Mouse (Mus musculus) CD8-positive naive resting alpha-beta T cell, adult 2 months (primary cell): ENCODE data around the gene Gm21833.
"Not testable (repeated sequence)": the region's sequence is repeated elsewhere in the genome, so short reads cannot be mapped to it uniquely, and the experiment has no call there.

Source experiments
- DNase-seq, 2 experiments: peaks; one replicate each; pipeline ENCODE4 v3.0.0; 2022; ENCODE audit warnings: low read depth in 2 of 2, low spot score in 2 of 2

The Gm21833 gene

GRCm38 (mm10) chr16:82828082-82828481 is at the start of gene Gm21833:
Gm21833 (plus strand) TSS chr16:82828382.
- not testable (repeated sequence) for DNase-seq

GRCm38 (mm10) chr16:82789521-82789920 is 38.7 kb upstream of the Gm21833 start:
- no peak for DNase-seq

GRCm38 (mm10) chr16:82796489-82796888 is 31.7 kb upstream of the Gm21833 start:
- no peak for DNase-seq

DNA sequence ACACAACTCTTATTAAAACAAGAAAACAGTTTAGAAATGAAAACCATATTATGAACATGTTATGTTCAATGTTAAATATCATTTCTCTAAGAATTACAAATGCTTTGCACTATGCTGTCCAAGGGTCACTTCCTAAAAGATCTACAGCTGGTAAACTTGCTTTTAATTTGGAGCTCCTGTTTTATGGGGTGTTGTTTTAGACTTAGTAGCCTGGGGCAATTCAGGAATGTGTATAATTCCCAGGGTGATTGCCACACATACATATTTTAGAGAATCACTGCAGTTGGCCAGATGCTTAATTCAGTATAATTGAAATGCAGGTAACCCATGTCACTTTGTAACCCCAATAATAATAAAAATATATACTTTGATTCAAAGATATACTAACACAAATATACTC is 12.9 kb upstream of the Gm21833 start:
- DNase-seq, result no peak

DNA sequence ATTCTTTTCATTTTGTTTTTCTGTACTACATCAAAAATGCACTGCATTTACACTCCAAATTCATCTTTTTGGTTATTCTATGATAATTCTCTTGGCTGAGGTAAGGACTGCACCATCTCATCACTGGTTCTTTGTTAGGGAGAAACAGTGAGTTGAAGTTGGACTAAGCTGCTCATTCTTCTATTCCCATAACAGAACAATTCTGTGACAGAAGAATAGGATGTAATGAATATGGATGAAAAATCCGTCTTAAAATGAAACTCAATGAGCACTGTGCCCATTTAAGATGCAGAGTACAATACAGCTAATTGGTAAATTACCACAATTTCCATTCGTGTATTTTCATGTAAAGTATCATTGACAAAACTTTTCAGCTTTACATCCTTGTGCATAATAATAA is 11.6 kb upstream of the Gm21833 start:
- no peak for DNase-seq

DNA sequence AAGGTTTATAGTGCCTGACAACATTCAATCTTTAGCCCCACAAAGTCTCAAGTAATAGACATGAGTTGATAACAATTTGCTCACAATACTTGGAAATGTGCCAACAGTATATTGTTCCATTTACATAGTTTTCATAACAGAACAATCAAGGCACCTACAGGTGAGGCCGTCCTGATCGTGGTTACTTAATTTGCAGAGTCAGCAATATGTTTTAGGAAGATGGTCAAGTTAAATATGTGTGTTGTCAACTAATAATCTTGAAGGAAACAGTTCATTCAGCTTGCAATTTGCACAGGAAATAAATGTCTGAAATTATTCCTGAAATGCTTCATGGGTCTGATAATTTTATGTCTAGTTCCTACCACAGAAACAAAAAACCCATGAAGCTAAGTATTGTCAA is 27.6 kb downstream of the Gm21833 start:
- DNase-seq, result no peak

DNA sequence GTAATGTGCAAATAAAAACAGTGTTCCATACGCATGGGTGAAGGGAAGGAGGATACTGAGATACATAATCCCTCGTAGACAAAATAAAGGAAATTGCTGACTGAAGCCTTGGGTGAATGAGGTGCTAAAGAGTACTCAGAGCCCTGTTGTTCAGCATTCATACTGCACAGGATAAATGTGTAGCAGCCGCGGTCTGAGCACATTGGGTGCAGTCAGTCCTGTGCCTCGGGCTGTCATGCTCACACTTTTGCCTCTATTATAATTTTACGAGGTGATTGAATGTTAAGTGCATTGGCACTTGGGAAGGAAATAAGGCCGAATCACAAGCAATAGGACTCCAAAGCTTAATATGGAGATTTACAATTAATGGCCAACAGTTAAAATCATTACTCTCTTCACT is 36.4 kb downstream of the Gm21833 start:
- DNase-seq, result no peak
